Mouse (Mus musculus) layer of hippocampus, adult 9-10 months (tissue): ENCODE measurements around the gene Tgfbr1.
A peak's percentile ranks its signal among the peaks of the same experiment; 100 is the strongest.

Experiments
- DNase-seq: peaks from one replicate; pipeline ENCODE4 v3.0.0; 2022; ENCODE audit warnings: low spot score

The Tgfbr1 gene

GRCm38 (mm10) chr4:47422946-47423345 is 69.9 kb downstream of the Tgfbr1 start:
- DNase-seq, result no peak

- no peak for DNase-seq
These were observed 71.4 kb downstream of the Tgfbr1 start for GRCm38 (mm10) chr4:47424376-47424775.

GRCm38 (mm10) chr4:47425247-47425830 is 72.3 kb downstream of the Tgfbr1 start:
- no peak for DNase-seq

DNA sequence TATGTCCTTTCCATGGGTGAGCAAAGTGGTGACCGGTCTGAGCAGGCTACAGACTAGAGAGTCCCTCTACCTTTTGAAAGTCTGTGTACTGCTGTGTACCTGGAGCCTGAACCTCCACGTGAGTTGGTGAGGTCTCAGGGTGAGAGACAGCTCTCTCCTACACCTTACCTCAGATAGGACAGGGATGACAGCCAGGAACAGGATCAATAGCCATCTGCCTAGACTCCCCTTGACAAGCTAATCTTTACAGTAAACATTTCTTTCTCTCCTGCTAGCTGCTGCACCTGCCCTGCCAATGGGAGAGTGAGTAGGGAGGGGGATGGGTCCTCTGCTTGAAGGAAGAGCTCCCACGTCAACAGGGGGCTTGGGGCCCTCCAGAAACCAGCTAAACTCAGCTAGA is 74.6 kb downstream of the Tgfbr1 start:
- DNase-seq, result no peak

DNA sequence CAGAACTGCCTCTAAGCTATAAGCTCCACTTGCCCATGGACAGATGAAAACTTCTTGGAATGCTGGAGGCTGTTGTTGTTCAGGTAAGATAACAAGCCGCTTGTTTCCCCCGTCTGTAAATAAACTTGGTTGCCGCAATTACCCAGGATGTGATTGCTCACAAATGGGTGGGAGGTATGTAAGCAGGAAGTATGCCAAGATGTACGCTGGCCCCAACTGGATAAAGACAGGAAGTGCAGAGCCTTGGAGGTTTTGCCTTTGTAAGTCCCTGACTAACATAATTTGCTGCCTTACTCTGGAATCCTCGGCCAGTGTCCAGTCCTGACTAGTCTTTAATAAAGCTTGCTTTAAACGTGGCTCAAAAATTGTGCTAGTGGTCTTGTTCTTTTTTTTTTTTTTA is 77.5 kb downstream of the Tgfbr1 start:
- DNase-seq, result no peak

GRCm38 (mm10) chr4:47431081-47431480 is 78.1 kb downstream of the Tgfbr1 start:
- DNase-seq, result no peak

DNA sequence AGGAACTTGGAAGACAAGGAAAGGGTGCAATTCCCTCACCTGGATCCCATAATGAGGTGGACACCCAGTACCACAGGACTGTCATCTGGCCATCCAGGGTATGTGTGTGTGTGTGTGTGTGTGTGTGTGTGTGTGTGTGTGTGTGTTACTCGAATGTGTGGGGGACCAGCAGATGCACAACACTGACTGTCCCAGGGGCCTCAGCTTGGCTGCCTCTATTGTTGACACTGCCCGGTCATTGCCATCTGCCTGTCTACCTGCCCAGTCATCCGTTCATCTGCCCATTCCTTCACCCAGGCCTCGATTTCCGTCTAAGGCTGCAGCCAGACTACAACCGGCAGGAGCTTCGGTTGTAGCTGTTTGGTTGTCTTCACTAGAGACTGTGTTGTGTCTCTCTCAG is 79.7 kb downstream of the Tgfbr1 start:
- no peak for DNase-seq

GRCm38 (mm10) chr4:47435131-47435530 is 82.1 kb downstream of the Tgfbr1 start:
- no peak for DNase-seq

DNA sequence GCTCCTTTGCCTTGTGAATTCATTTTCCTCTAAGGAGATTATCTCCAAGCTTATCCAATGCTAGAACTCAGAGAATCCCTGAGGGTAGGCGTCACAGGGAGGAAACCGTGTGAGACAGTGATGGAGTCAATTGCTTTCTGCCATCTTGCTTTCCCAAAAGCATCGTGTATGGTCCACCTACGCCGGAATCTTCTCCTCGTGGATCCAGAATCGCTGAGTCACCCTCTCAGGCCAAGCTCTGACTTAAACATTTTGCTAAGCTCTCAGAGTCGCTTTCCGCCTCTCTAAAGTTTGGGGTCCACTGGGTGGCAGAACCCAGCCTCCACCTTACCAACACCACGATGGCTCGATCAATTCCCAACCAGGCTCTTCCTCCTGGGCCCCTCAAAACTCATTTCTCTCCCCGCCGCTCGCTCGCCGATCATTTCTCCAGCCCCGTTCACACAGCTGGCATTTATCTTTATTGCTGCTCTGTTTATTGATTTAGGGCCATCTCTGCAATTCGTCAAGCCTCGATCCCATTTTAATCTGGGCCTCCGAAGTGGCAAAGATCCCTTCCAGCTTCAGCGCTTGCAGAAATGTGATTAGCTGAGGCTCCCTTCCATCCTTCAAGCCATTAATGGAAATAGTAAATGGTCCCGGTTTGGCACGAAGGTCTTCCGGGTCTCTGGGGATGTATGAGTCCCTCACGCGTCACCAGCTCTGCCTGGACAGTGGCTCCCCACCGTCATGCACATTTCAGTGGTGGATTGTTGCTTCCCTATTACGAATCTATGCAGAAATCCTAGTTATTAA is 82.7 kb downstream of the Tgfbr1 start:
- no peak for DNase-seq

DNA sequence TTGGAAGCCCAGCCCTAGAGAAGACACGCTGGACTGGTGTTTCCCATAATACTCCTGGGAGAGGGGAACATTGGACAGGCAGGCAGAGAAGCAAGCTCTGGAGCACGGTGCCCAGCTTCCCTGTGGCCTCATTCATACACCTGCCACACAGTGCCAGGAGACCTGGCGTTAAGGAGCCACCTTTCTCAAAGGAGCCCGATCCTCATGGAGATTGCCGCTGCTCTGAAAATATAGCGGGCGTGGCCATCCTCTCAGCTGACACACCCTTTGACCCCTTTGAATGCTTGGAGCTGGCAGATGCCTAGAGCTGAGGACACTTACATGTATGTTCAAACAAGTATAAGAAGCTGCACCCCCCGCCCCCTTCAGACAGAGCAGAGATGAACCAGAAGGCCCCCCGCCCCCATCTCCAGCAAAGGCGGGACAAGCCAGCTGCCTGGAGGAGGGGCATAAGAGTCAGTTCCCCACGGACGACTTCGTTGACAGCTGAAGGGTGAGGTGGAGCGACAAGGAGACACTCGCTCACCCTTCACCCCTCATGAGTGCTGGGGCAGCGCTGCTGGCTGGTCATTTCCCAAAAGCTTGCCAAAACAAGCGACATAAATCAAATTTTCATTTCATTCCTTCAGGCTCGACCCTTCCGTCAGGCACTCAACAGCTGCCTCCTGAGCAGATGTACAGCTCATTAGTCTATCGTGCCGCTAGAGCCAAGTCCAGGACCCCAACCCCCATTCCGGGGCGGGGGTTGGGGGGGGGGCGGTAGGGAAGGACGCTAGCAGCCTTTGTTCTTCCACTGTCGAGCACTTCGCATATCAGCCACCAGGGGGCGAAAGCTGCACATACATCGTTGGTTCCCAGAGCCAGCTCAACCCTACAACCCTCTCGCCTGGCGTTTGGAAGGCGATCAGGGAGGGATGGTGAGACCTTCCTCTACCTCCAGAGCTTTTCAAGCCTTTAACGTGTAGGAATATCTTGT is 84.6 kb downstream of the Tgfbr1 start:
- DNase-seq, result peak; percentile 77

DNA sequence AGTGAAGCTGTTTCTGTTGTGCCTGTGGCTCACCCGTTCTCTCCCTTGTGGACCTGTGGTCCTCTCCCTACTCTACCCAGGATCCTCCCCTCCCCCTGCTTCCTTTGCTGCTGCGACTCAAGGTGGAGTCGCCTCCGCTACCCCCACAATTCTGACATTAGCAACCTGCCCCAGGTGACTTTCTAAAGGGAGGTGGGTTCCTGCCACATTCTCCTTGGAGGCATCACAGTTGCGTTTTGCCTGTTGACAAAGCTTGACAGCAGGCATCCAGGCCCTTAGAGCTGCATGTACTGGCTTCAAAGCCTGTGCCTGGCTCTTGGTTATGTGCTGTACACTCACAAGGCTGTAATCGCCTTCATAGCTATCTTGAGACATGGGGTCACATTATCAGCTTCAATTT is 85.9 kb downstream of the Tgfbr1 start:
- no peak for DNase-seq

DNA sequence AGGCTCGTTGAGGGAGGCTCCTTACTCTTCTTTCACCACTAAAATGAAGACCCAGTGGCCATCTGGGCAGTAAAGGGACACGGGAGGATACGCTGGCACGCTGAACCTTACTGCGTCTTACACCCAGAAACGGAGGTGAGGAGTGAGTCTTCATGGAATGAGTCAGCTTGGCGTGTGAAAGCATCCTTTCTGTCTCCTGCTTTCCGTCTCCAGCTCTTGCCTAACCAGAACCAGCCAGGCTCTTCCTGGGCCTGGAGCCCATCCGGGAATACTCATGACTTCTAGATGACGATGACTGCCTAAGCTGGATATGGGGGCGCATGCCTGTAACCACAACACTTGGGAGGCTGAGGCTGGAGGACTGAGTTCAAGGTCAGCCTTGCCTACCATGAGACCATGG is 87.9 kb downstream of the Tgfbr1 start:
- no peak for DNase-seq

DNA sequence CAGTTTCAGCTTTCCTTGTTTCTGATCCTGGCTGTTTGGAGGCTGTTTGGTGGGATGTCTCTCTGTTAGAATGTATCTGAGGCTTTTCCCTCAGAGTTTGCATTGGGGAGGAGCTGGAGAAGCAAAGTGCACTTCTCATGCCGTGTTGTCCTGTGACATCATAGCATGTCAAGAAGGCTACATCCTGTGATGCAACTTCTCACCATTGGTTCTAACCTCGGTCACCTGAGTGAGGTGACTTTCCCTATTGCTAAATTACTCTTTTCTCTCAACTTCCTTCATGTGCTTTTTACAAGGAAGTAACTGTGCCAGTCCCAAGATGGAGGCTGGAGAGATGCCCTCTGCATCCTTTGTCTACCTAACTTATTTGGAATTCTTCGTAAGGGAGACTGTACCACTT is 95.5 kb downstream of the Tgfbr1 start:
- no peak for DNase-seq

- DNase-seq, result no peak
These were observed 96.1 kb downstream of the Tgfbr1 start for GRCm38 (mm10) chr4:47449116-47449515.

GRCm38 (mm10) chr4:47449586-47450522 is 96.8 kb downstream of the Tgfbr1 start:
- no peak for DNase-seq
